Mouse (Mus musculus): ENCODE results near the gene Siah1b. TPM values are rescaled to one million over a fixed set of nuclear protein-coding genes. Genes with fewer than 3 reads are reported as not detected.
A peak's percentile ranks its signal among the peaks of the same experiment; 100 is the strongest.

Gene Siah1b
- polyA plus RNA-seq, 1 experiment from 2014 or later: 39.7 TPM

GRCm38 (mm10) chrX:164092300-164093169 is 16.2 kb upstream of the Siah1b start:
- Histone ChIP-seq H3K4me1 (replicated peaks; ENCODE audit: control insufficient read depth, insufficient read depth, low read length) (no peaks in the 10 kb centered on the region), H3K27ac (ENCODE audit: low read depth, low read length) (no peak overlapping the region), H3K9ac (ENCODE audit: low read depth, low read length) (no peak overlapping the region), H3K9me3 (ENCODE audit: control insufficient read depth, low read length) (no peaks in the 10 kb centered on the region), H3K4me2 (replicated peaks; ENCODE audit: low read depth, low read length) (no peak overlapping the region), H3K27me3 (ENCODE audit: control insufficient read depth, insufficient read depth, low read length) (peaks cover 2% of the 10 kb centered on the region; the same call in 1 of the 2 replicates), H3K36me3 (ENCODE audit: control insufficient read depth, insufficient read depth, low read length) (no peaks in the 10 kb centered on the region), H3K4me3 (ENCODE audit: low read depth, low read length) (no peak overlapping the region)
- 74% methylated on average over 7 of the region's 7 CpGs for WGBS
- ATAC-seq (ENCODE audit: low FRiP score): no peak
- DNase-seq (ENCODE audit: low spot score): no peak

DNA sequence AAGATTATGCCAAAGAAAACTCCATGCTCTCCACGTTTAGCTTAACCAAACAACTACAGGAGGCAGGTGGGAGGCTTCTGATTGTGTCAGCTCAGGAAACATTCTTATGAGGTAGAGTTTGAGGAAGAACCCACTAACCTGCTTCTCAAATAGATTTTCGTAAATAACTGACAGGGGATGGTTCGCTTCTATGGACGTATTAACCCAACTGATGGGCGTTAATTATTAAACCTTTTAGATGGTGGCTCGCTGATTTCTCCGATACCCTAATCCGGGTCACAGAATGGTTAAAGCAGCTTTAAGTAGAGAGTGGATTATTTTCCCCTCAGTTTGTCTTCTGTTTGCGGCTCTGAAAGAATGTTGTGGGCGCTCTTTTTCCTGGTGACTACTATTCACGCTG is 13.6 kb upstream of the Siah1b start:
- no peaks in the 10 kb centered on the region for H3K9me3 ChIP-seq (ENCODE audit: control insufficient read depth, low read length)

GRCm38 (mm10) chrX:164088582-164088981 is 12.3 kb upstream of the Siah1b start, which contains the start of gene Cltrn:
TSS of gene Cltrn (plus strand) at chrX:164088830.
- H3K9me3 ChIP-seq (ENCODE audit: control insufficient read depth, low read length): no peaks in the 10 kb centered on the region
- 94% methylated on average over 4 of the region's 4 CpGs for WGBS
- H3K9ac ChIP-seq (ENCODE audit: low read depth, low read length): no peak within 1 kb of the TSS
- no peak within 1 kb of the TSS for H3K4me3 ChIP-seq (ENCODE audit: low read depth, low read length)
- no peak for DNase-seq (ENCODE audit: low spot score)
- H3K27me3 ChIP-seq (ENCODE audit: control insufficient read depth, insufficient read depth, low read length): peaks cover 2% of the 10 kb centered on the region; the same call in 1 of the 2 replicates
- H3K27ac ChIP-seq (ENCODE audit: low read depth, low read length): no peak within 1 kb of the TSS
- H3K4me2 ChIP-seq (replicated peaks; ENCODE audit: low read depth, low read length): no peak within 1 kb of the TSS
- H3K36me3 ChIP-seq (ENCODE audit: control insufficient read depth, insufficient read depth, low read length): no peaks in the 10 kb centered on the region
- no peaks in the 10 kb centered on the region for H3K4me1 ChIP-seq (replicated peaks; ENCODE audit: control insufficient read depth, insufficient read depth, low read length)
- no peak for ATAC-seq (ENCODE audit: low FRiP score)

More for the DNA sequence above, 13.6 kb upstream of the Siah1b start:
- WGBS: 73% methylated on average over 11 of the region's 11 CpGs
- no peak for DNase-seq (ENCODE audit: low spot score)
- Histone ChIP-seq H3K4me1 (replicated peaks; ENCODE audit: control insufficient read depth, insufficient read depth, low read length) (no peaks in the 10 kb centered on the region), H3K27ac (ENCODE audit: low read depth, low read length) (no peak overlapping the region), H3K4me2 (replicated peaks; ENCODE audit: low read depth, low read length) (no peak overlapping the region), H3K36me3 (ENCODE audit: control insufficient read depth, insufficient read depth, low read length) (no peaks in the 10 kb centered on the region), H3K27me3 (ENCODE audit: control insufficient read depth, insufficient read depth, low read length) (peaks cover 2% of the 10 kb centered on the region; the same call in 1 of the 2 replicates), H3K9ac (ENCODE audit: low read depth, low read length) (no peak overlapping the region), H3K4me3 (ENCODE audit: low read depth, low read length) (no peak overlapping the region)
- ATAC-seq (ENCODE audit: low FRiP score): no peak

- no peak overlapping the region for H3K27ac ChIP-seq (ENCODE audit: low read depth, low read length)
- no peaks in the 10 kb centered on the region for H3K9me3 ChIP-seq (ENCODE audit: control insufficient read depth, low read length)
- H3K4me3 ChIP-seq (ENCODE audit: low read depth, low read length): no peak overlapping the region
- DNase-seq (ENCODE audit: low spot score): no peak
- H3K9ac ChIP-seq (ENCODE audit: low read depth, low read length): no peak overlapping the region
- ATAC-seq (ENCODE audit: low FRiP score): no peak
- WGBS: 93% methylated on average over 9 of the region's 9 CpGs
- no peaks in the 10 kb centered on the region for H3K4me1 ChIP-seq (replicated peaks; ENCODE audit: control insufficient read depth, insufficient read depth, low read length)
- no peaks in the 10 kb centered on the region for H3K27me3 ChIP-seq (ENCODE audit: control insufficient read depth, insufficient read depth, low read length)
- no peaks in the 10 kb centered on the region for H3K36me3 ChIP-seq (ENCODE audit: control insufficient read depth, insufficient read depth, low read length)
- H3K4me2 ChIP-seq (replicated peaks; ENCODE audit: low read depth, low read length): no peak overlapping the region
These were observed 5.7 kb upstream of the Siah1b start for GRCm38 (mm10) chrX:164082030-164082429.

DNA sequence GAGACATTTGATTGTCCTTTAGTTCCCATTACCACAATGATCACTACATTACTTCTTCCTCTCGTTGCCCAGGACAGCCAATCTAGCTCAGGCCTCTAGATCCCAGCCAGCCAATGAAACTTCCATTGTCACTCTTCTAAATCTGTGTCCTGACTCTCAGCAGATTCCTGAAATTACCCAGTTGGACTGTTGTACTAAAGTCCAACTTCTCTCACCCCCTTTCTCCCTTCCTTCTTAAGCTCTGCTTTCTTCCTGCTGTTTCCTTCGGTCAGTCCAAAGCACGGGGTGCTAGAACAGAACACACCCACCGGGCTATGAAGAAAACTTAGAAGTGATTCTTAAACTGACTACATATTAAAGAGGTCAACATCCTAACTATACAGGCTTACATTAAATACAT is 7.3 kb downstream of the Siah1b start:
- H3K27ac ChIP-seq (ENCODE audit: low read depth, low read length): no peak overlapping the region
- H3K36me3 ChIP-seq (ENCODE audit: control insufficient read depth, insufficient read depth, low read length): no peaks in the 10 kb centered on the region
- DNase-seq (ENCODE audit: low spot score) (no peak), ATAC-seq (ENCODE audit: low FRiP score) (no peak)
- no peaks in the 10 kb centered on the region for H3K27me3 ChIP-seq (ENCODE audit: control insufficient read depth, insufficient read depth, low read length)
- H3K9ac ChIP-seq (ENCODE audit: low read depth, low read length): no peak overlapping the region
- no peak overlapping the region for H3K4me3 ChIP-seq (ENCODE audit: low read depth, low read length)
- H3K4me1 ChIP-seq (replicated peaks; ENCODE audit: control insufficient read depth, insufficient read depth, low read length): no peaks in the 10 kb centered on the region
- no peak overlapping the region for H3K4me2 ChIP-seq (replicated peaks; ENCODE audit: low read depth, low read length)
- 81% methylated on average over 4 of the region's 4 CpGs for WGBS
- H3K9me3 ChIP-seq (ENCODE audit: control insufficient read depth, low read length): no peaks in the 10 kb centered on the region

- no peaks in the 10 kb centered on the region for H3K9me3 ChIP-seq (ENCODE audit: control insufficient read depth, low read length)
- H3K27me3 ChIP-seq (ENCODE audit: control insufficient read depth, insufficient read depth, low read length): no peaks in the 10 kb centered on the region
- DNase-seq (ENCODE audit: low spot score) (peak; percentile 76), ATAC-seq (ENCODE audit: low FRiP score) (0 out of 2 replicates have a peak, but pooled peaks have one; percentile 40)
- WGBS: 19% methylated on average over 2 of the region's 2 CpGs
- H3K4me2 ChIP-seq (replicated peaks; ENCODE audit: low read depth, low read length): no peak overlapping the region
- H3K36me3 ChIP-seq (ENCODE audit: control insufficient read depth, insufficient read depth, low read length): no peaks in the 10 kb centered on the region
- H3K4me3 ChIP-seq (ENCODE audit: low read depth, low read length): no peak overlapping the region
- no peak overlapping the region for H3K27ac ChIP-seq (ENCODE audit: low read depth, low read length)
- no peaks in the 10 kb centered on the region for H3K4me1 ChIP-seq (replicated peaks; ENCODE audit: control insufficient read depth, insufficient read depth, low read length)
- H3K9ac ChIP-seq (ENCODE audit: low read depth, low read length): no peak overlapping the region
These were observed 10.1 kb downstream of the Siah1b start for GRCm38 (mm10) chrX:164066185-164066584.

DNA sequence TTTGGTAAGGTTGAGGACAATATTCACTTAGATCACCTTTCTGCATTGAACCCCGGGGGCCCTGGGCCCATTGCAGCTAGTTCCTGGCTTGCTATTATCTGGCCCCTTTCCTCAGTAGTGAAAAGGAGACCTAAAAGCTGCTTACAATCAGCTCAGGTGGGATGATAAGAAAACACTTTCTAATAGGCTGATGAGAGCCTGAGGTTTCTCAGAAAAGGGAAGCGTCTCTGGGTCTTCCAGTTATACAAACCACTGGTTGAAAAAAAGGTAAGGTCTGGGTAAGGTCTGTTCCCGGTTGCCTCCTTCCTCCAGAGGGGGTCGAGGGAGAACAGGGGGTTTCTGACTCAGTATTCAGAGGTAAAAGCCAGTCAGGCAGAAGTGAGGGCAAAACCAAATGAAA is 17.2 kb downstream of the Siah1b start:
- no peak for DNase-seq (ENCODE audit: low spot score)
- WGBS: 77% methylated on average over 4 of the region's 4 CpGs
- Histone ChIP-seq H3K9ac (ENCODE audit: low read depth, low read length) (no peak overlapping the region), H3K4me2 (replicated peaks; ENCODE audit: low read depth, low read length) (no peak overlapping the region), H3K36me3 (ENCODE audit: control insufficient read depth, insufficient read depth, low read length) (no peaks in the 10 kb centered on the region), H3K4me3 (ENCODE audit: low read depth, low read length) (no peak overlapping the region), H3K9me3 (ENCODE audit: control insufficient read depth, low read length) (no peaks in the 10 kb centered on the region), H3K27ac (ENCODE audit: low read depth, low read length) (no peak overlapping the region), H3K4me1 (replicated peaks; ENCODE audit: control insufficient read depth, insufficient read depth, low read length) (no peaks in the 10 kb centered on the region), H3K27me3 (ENCODE audit: control insufficient read depth, insufficient read depth, low read length) (no peaks in the 10 kb centered on the region)
- ATAC-seq (ENCODE audit: low FRiP score): no peak

- WGBS: 82% methylated on average over 3 of the region's 3 CpGs
- H3K36me3 ChIP-seq (ENCODE audit: control insufficient read depth, insufficient read depth, low read length): no peaks in the 10 kb centered on the region
- no peak for DNase-seq (ENCODE audit: low spot score)
These were observed 17.8 kb downstream of the Siah1b start for GRCm38 (mm10) chrX:164058523-164058922.

DNA sequence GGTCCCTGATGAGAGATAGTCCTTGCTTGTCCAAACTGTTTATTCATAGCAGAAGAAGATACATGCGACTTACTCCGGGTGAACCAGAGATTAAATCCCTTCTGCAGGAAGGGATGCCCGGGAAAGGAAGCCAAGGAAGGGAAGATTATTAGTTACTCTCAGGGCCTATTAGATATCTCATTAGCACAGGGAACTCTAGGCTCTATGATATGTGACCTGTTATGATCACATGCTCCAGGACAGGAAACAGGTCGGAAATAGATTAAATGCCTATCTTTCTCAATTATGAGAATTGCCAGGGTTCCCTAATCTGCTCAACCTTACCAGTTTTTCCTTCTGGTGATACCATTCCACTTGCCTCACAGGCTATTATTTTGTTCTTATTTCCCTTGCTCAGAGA is 20.6 kb downstream of the Siah1b start:
- Histone ChIP-seq H3K4me2 (replicated peaks; ENCODE audit: low read depth, low read length) (no peak overlapping the region), H3K4me3 (ENCODE audit: low read depth, low read length) (no peak overlapping the region), H3K4me1 (replicated peaks; ENCODE audit: control insufficient read depth, insufficient read depth, low read length) (no peaks in the 10 kb centered on the region), H3K36me3 (ENCODE audit: control insufficient read depth, insufficient read depth, low read length) (no peaks in the 10 kb centered on the region), H3K27me3 (ENCODE audit: control insufficient read depth, insufficient read depth, low read length) (no peaks in the 10 kb centered on the region), H3K27ac (ENCODE audit: low read depth, low read length) (no peak overlapping the region), H3K9me3 (ENCODE audit: control insufficient read depth, low read length) (no peaks in the 10 kb centered on the region), H3K9ac (ENCODE audit: low read depth, low read length) (no peak overlapping the region)
- 95% methylated on average over 4 of the region's 4 CpGs for WGBS
- no peak for ATAC-seq (ENCODE audit: low FRiP score)
- DNase-seq (ENCODE audit: low spot score): no peak

More at GRCm38 (mm10) chrX:164058523-164058922, 17.8 kb downstream of the Siah1b start:
- no peaks in the 10 kb centered on the region for H3K4me1 ChIP-seq (replicated peaks; ENCODE audit: control insufficient read depth, insufficient read depth, low read length)
- no peaks in the 10 kb centered on the region for H3K9me3 ChIP-seq (ENCODE audit: control insufficient read depth, low read length)
- no peaks in the 10 kb centered on the region for H3K27me3 ChIP-seq (ENCODE audit: control insufficient read depth, insufficient read depth, low read length)
- no peak overlapping the region for H3K4me2 ChIP-seq (replicated peaks; ENCODE audit: low read depth, low read length)
- no peak overlapping the region for H3K9ac ChIP-seq (ENCODE audit: low read depth, low read length)
- ATAC-seq (ENCODE audit: low FRiP score): no peak
- no peak overlapping the region for H3K27ac ChIP-seq (ENCODE audit: low read depth, low read length)
- no peak overlapping the region for H3K4me3 ChIP-seq (ENCODE audit: low read depth, low read length)
